Mouse (Mus musculus) bone marrow, adult 2 months (tissue): Measurements from ENCODE around the gene 1110051M20Rik. TPM values are rescaled to one million over a fixed set of nuclear protein-coding genes. Genes with fewer than 3 reads are reported as not detected.
A peak's percentile ranks its signal among the peaks of the same experiment; 100 is the strongest.

ENCODE experiments used
- H3K27ac ChIP-seq: fragments of 200-500 bp; 2 replicates; pipeline ENCODE4 v1.5.1; 2012; ENCODE audit warnings: low read depth, mild to moderate bottlenecking, control low read depth, inconsistent platforms, low read length; ENCODE audit not compliant: control insufficient read depth, poor library complexity, insufficient read depth
- H3K4me1 ChIP-seq: fragments of 200-500 bp; 2 replicates; pipeline ENCODE4 v1.6.1; 2011; ENCODE audit warnings: low read length; ENCODE audit not compliant: control insufficient read depth, insufficient read depth
- H3K4me3 ChIP-seq: fragments of 200-500 bp; replicated peaks from 2 replicates; pipeline ENCODE3; 2011; ENCODE audit warnings: mild to moderate bottlenecking, low read depth, low read length, control low read depth; ENCODE audit not compliant: control insufficient read depth
- CTCF ChIP-seq: fragments of 200-500 bp; IDR thresholded peaks from 2 replicates; pipeline ENCODE4 v1.5.1; 2011; ENCODE audit warnings: low read length, control low read depth; ENCODE audit not compliant: control insufficient read depth, insufficient read depth
- POLR2A ChIP-seq: fragments of 200-500 bp; IDR thresholded peaks from 2 replicates; pipeline ENCODE4 v1.6.1; 2011; ENCODE audit warnings: low read depth, mild to moderate bottlenecking, control low read depth, low read length, borderline replicate concordance; ENCODE audit not compliant: control insufficient read depth
- WGBS: fragments of 180-500 bp; shearing (Covaris S2); methylation state at CpG from one replicate; pipeline ENCODE4 v1.1.7; 2018; 5-methylcytosine and 5-hydroxymethylcytosine counted together
- polyA plus RNA-seq: library from polyadenylated mRNA; stranded (reverse); fragments of >200 nt; gene quantifications from 2 replicates; pipeline ENCODE4 v1.2.4, GENCODE M21; 2011; ENCODE audit warnings: low replicate concordance; ENCODE audit not compliant: missing spikeins, insufficient read depth, insufficient read length

The 1110051M20Rik gene
- polyA plus RNA-seq, 1 experiment = 7.8 TPM

GRCm38 (mm10) chr2:91326746-91327350 is 117.7 kb downstream of the 1110051M20Rik start:
- TF ChIP-seq POLR2A = no peak
- no peak for TF ChIP-seq CTCF
- Histone ChIP-seq H3K4me3 (no peak overlapping the region), H3K27ac (no peak overlapping the region), H3K4me1 (no peaks in the 10 kb centered on the region; the same call in 1 of the 2 replicates)
- 90% methylated on average over 13 of the region's 13 CpGs for WGBS

GRCm38 (mm10) chr2:91324761-91325421 is 119.6 kb downstream of the 1110051M20Rik start:
- TF ChIP-seq CTCF = no peak
- TF ChIP-seq POLR2A = no peak
- Histone ChIP-seq H3K27ac (no peak overlapping the region), H3K4me3 (no peak overlapping the region), H3K4me1 (peaks cover 4% of the 10 kb centered on the region)
- WGBS = 88% methylated on average over 15 of the region's 15 CpGs

DNA sequence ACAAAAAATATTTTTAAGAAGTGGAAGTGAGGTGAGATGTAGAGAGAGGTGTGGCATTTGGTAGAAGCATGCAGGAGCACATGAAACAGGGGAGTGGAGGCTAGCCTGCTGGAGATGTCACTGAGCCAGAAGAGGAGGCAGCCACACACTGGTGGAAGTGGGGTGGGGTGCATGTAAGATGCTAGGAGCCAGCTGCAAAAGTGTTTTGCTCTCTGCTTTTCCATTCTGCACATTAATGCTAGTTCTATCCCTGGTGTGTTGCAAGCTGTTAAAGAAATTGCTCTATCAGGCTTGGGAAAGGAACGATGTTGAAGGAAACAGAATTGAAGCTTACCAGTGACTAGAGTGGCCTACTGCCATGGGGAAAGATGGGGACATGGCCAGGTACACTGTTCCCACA is 120.2 kb downstream of the 1110051M20Rik start:
- WGBS = 67% methylated on average over 1 of the region's 1 CpGs
- TF ChIP-seq POLR2A = no peak
- no peak for TF ChIP-seq CTCF
- H3K4me1 ChIP-seq = peaks cover 4% of the 10 kb centered on the region
- H3K27ac ChIP-seq = no peak overlapping the region
- H3K4me3 ChIP-seq = no peak overlapping the region

DNA sequence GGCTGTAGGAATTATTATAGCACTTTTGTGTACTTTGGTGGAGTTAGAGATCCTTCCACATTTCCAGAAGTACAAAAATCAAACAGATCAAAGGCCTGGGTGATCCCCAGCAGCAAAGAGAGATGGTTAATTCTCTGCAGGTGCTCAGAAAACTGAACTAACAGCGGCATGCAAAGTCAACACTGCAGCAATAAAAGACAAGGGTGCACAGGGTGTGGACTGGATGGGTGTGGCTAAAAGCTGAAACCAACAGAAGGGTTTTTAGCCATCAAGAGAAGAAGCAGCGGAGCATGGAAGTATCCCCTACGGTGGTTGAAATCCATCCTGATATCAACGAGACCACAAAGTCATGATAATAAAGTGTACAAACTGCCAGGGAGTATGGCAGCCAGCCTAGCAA is 122.0 kb downstream of the 1110051M20Rik start:
- TF ChIP-seq CTCF (no peak), POLR2A (no peak)
- H3K27ac ChIP-seq = no peak overlapping the region
- no peak overlapping the region for H3K4me3 ChIP-seq
- 47% methylated on average over 4 of the region's 4 CpGs for WGBS
- peaks cover 4% of the 10 kb centered on the region for H3K4me1 ChIP-seq

- Histone ChIP-seq H3K4me3 (no peak overlapping the region), H3K27ac (no peak overlapping the region), H3K4me1 (peaks cover 4% of the 10 kb centered on the region)
- WGBS = 82% methylated on average over 2 of the region's 2 CpGs
- TF ChIP-seq POLR2A = no peak
- TF ChIP-seq CTCF = no peak
Observed at GRCm38 (mm10) chr2:91321923-91322322, 122.6 kb downstream of the 1110051M20Rik start.

GRCm38 (mm10) chr2:91320559-91321529 is 123.7 kb downstream of the 1110051M20Rik start:
- H3K4me1 ChIP-seq = peaks cover 4% of the 10 kb centered on the region
- H3K4me3 ChIP-seq = no peak overlapping the region
- TF ChIP-seq POLR2A (no peak), CTCF (no peak)
- 66% methylated on average over 10 of the region's 10 CpGs for WGBS
- H3K27ac ChIP-seq = peak overlapping the region; percentile 3; the same call in 1 of the 2 replicates

- Histone ChIP-seq H3K4me3 (no peak overlapping the region), H3K4me1 (peaks cover 2% of the 10 kb centered on the region; the same call in 1 of the 2 replicates), H3K27ac (no peak overlapping the region)
- WGBS = 83% methylated on average over 7 of the region's 7 CpGs
- TF ChIP-seq CTCF (no peak), POLR2A (no peak)
Observed at GRCm38 (mm10) chr2:91314184-91314583, 130.3 kb downstream of the 1110051M20Rik start.

GRCm38 (mm10) chr2:91312578-91313311 is 131.8 kb downstream of the 1110051M20Rik start:
- no peak overlapping the region for H3K4me3 ChIP-seq
- peak overlapping the region; percentile 36 for H3K27ac ChIP-seq
- 75% methylated on average over 10 of the region's 10 CpGs for WGBS
- no peak for TF ChIP-seq POLR2A
- no peak for TF ChIP-seq CTCF
- peaks cover 2% of the 10 kb centered on the region; the same call in 1 of the 2 replicates for H3K4me1 ChIP-seq
